Mouse (Mus musculus): ENCODE data around the gene Kcp. TPM values are rescaled to one million over a fixed set of nuclear protein-coding genes. Genes with fewer than 3 reads are reported as not detected.

Kcp gene
- polyA plus RNA-seq, 1 experiment = 3.0 TPM

DNA sequence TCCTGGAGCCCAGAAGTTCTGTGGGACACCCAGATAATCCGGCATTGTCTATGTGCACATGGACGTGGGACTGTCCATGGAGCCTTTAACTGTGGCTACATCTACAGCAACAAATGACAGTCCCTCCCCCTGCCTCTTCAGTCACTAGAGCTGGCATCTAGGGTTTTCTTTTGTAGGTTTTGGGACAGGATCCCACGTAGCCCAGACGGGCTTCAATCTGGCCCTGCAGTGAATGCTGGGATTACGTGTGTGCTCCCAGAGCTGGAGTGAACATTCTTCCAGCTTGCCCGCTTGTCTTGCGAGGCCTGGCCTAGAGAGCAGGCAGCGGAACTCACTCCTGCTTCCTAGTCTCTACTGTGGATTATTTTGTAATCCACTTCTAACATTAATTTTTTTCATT is 82.6 kb downstream of the Kcp start:
- 90% methylated on average over 8 of the region's 8 CpGs for WGBS

More for the DNA sequence above, 82.6 kb downstream of the Kcp start:
- no peaks in the 10 kb centered on the region for H3K36me3 ChIP-seq (ENCODE audit: control insufficient read depth, insufficient read depth, low read length)
- no peaks in the 10 kb centered on the region for H3K4me1 ChIP-seq (ENCODE audit: control insufficient read depth, insufficient read depth, insufficient read length, low read length)
- no peak overlapping the region for H3K4me3 ChIP-seq (ENCODE audit: low read depth, low read length)
- H3K27ac ChIP-seq (ENCODE audit: insufficient read depth, low read depth, low read length) = no peak overlapping the region
- TF ChIP-seq CTCF (IDR thresholded peaks at IDR 0.05; ENCODE audit: extremely low read depth, insufficient read length, insufficient replicate concordance, low read depth, low read length) = no peak
- TF ChIP-seq POLR2A (IDR thresholded peaks at IDR 0.05; ENCODE audit: low read depth, low read length) = no peak
- peaks cover 4% of the 10 kb centered on the region; the same call in 1 of the 2 replicates for H3K27me3 ChIP-seq (ENCODE audit: control insufficient read depth, insufficient read depth, low read length)

Other genes with a start within 250 kb of the Kcp start
- gene Hilpda, start 235.5 kb downstream of the Kcp start, polyA plus RNA-seq (2012; rRNA removed) = 5.5 and 5.8 TPM in 2 replicates
- 0.20 and 1.3 TPM in 2 replicates for gene Fam71f2, start 228.4 kb downstream of the Kcp start, polyA plus RNA-seq (2012; rRNA removed)
- not detected in 2 replicates for gene Fam71f1, start 188.8 kb downstream of the Kcp start, polyA plus RNA-seq (2012; rRNA removed)
- 12.2 and 19.3 TPM in 2 replicates for gene Calu, start 159.9 kb downstream of the Kcp start, polyA plus RNA-seq (2012; rRNA removed)
- gene Opn1sw, start 119.5 kb downstream of the Kcp start, polyA plus RNA-seq (2012; rRNA removed) = 0.14 and 0.24 TPM in 2 replicates
- gene Ccdc136, start 111.6 kb downstream of the Kcp start, polyA plus RNA-seq (2012; rRNA removed) = 0.74 and 1.8 TPM in 2 replicates
- gene Flnc, start 74.7 kb downstream of the Kcp start, polyA plus RNA-seq (2012; rRNA removed) = 5.9 and 7.9 TPM in 2 replicates
- 108 and 205 TPM in 2 replicates for gene Atp6v1f, start 40.2 kb downstream of the Kcp start, polyA plus RNA-seq (2012; rRNA removed)
- gene Atp6v1fnb, start 36.5 kb downstream of the Kcp start, polyA plus RNA-seq (2012; rRNA removed) = 0.20 and 0.22 TPM in 2 replicates
- gene Irf5, start 18.7 kb upstream of the Kcp start, polyA plus RNA-seq (2012; rRNA removed) = 11.9 and 14.9 TPM in 2 replicates
- 6.4 and 16.9 TPM in 2 replicates for gene Tnpo3, start 101.9 kb upstream of the Kcp start, polyA plus RNA-seq (2012; rRNA removed)
- 1.8 and 3.2 TPM in 2 replicates for gene Tspan33, start 186.3 kb upstream of the Kcp start, polyA plus RNA-seq (2012; rRNA removed)
- gene Smo, start 227.6 kb upstream of the Kcp start, polyA plus RNA-seq (2012; rRNA removed) = 11.5 and 11.9 TPM in 2 replicates

Data from small intestine, adult 2 months (tissue).